Mouse (Mus musculus) forebrain, embryonic 11.5 days (tissue): ENCODE results near the gene Ammecr1. TPM values are rescaled to one million over a fixed set of nuclear protein-coding genes. Genes with fewer than 3 reads are reported as not detected.

Experiments
- ATAC-seq: fragments of 200-750 bp; cut with Nextera tagmentation; replicated peaks from 2 replicates; pipeline ENCODE4 v1.8.0; 2017; ENCODE audit warnings: moderate TSS enrichment; ENCODE audit not compliant: low FRiP score
- DNase-seq: peaks from one replicate; pipeline ENCODE4 v3.0.0-alpha.2; 2017; ENCODE audit warnings: low spot score
- H3K27ac ChIP-seq: fragments of 300-500 bp; sonication (generic); 2 replicates; pipeline ENCODE4 v1.5.1; 2014; ENCODE audit warnings: low read depth, low read length
- H3K27me3 ChIP-seq: fragments of 300-500 bp; sonication (generic); 2 replicates; pipeline ENCODE4 v1.6.1; 2014; ENCODE audit warnings: mild to moderate bottlenecking, low read length, mixed read lengths; ENCODE audit not compliant: control insufficient read depth, insufficient read depth
- H3K36me3 ChIP-seq: fragments of 300-500 bp; sonication (generic); 2 replicates; pipeline ENCODE4 v1.6.1; 2014; ENCODE audit warnings: mild to moderate bottlenecking, low read length, moderate library complexity, mixed read lengths; ENCODE audit not compliant: control insufficient read depth, insufficient read depth
- H3K4me1 ChIP-seq: fragments of 300-500 bp; sonication (generic); replicated peaks from 2 replicates; pipeline ENCODE4 v1.6.1; 2014; ENCODE audit warnings: low read length, mixed read lengths; ENCODE audit not compliant: control insufficient read depth, insufficient read depth
- H3K4me2 ChIP-seq: fragments of 300-500 bp; sonication (generic); 2 replicates; pipeline ENCODE4 v1.6.1; 2014; ENCODE audit warnings: low read depth, mild to moderate bottlenecking, low read length, moderate library complexity, mixed read lengths; ENCODE audit not compliant: severe bottlenecking
- H3K4me3 ChIP-seq: fragments of 300-500 bp; sonication (generic); 2 replicates; pipeline ENCODE4 v1.5.1; 2014; ENCODE audit warnings: low read depth, low read length
- H3K9ac ChIP-seq: fragments of 300-500 bp; sonication (generic); 2 replicates; pipeline ENCODE4 v1.6.1; 2014; ENCODE audit warnings: low read length
- H3K9me3 ChIP-seq: fragments of 300-500 bp; sonication (generic); 2 replicates; pipeline ENCODE4 v1.6.1; 2016; ENCODE audit warnings: low read length, mixed read lengths; ENCODE audit not compliant: control insufficient read depth
- WGBS: fragments of 180-500 bp; shearing (Covaris S2); extraction: QIAGEN DNeasy Blood & Tissue Kit; methylation state at CpG from one replicate; pipeline ENCODE4 v1.1.7; 2014; 5-methylcytosine and 5-hydroxymethylcytosine counted together
- polyA plus RNA-seq: library from polyadenylated mRNA; unstranded; fragments of >200 nt; fragmentation: Nextera tagmentation; extraction: Ambion mirVana; gene quantifications from 2 replicates; pipeline ENCODE4 v1.2.1, GENCODE M21; 2014

Gene Ammecr1
- polyA plus RNA-seq, 1 experiment from 2014 or later: 13.7 TPM

DNA sequence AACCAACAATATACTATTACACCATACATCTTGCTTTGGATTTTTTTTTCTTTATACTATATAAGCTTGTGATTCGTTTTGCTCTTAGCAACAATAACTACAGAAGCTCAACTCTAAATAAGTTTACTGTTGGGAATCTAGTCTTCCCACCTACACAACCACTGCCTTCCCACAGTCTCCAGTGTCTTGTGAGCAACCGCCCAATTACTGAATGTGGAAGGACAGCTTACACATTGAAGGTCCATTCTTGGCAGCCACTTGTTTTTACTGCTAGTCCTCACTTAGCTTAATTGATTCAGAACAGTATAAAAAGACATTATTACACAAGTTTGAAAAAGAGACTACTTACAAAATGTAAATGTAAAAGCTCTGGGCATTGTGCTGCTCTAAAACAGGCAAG is 6.1 kb downstream of the Ammecr1 start:
- no peak overlapping the region for H3K4me3 ChIP-seq
- DNase-seq (no peak), ATAC-seq (no peak)
- H3K4me1 ChIP-seq: no peaks in the 10 kb centered on the region
- H3K4me2 ChIP-seq: no peak overlapping the region
- H3K36me3 ChIP-seq: no peaks in the 10 kb centered on the region
- H3K9ac ChIP-seq: no peak overlapping the region
- no peak overlapping the region for H3K27ac ChIP-seq
- WGBS: 65% methylated on average over 2 of the region's 2 CpGs
- H3K27me3 ChIP-seq: peaks cover 8% of the 10 kb centered on the region
- no peaks in the 10 kb centered on the region for H3K9me3 ChIP-seq

DNA sequence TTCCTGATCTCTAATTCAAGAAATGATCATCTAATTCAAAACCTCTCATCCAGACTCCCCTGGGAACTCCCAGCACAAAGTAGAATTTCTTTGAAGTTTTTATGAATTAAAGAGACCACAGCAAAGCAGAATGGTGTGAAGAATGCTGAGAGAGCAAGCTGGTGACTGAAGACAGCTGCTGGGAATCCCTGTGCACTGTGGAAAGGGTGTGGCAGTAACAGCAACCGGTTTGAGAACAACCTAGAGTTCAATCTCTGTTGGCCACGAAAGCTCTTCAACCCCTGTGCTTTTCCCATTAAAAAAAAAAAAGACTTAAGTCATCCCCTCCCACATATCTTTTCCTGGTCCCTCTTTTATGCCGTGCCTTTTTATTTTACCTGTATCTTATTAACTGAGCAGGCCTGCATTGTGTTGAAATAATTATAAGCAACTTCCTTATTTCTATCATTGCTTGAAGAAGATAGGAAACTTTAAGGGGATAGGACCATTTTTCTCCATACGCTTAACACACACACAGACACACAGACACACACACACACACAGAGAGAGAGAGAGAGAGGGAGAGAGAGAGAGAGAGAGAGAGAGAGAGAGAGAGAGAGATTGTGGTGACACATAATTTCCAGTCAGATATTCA is 6.7 kb downstream of the Ammecr1 start:
- Histone ChIP-seq H3K4me3 (no peak overlapping the region), H3K4me1 (no peaks in the 10 kb centered on the region), H3K9me3 (no peaks in the 10 kb centered on the region), H3K27ac (no peak overlapping the region), H3K27me3 (peaks cover 8% of the 10 kb centered on the region), H3K4me2 (no peak overlapping the region), H3K36me3 (no peaks in the 10 kb centered on the region), H3K9ac (no peak overlapping the region)
- ATAC-seq (no peak), DNase-seq (no peak)
- WGBS: 78% methylated on average over 4 of the region's 4 CpGs

DNA sequence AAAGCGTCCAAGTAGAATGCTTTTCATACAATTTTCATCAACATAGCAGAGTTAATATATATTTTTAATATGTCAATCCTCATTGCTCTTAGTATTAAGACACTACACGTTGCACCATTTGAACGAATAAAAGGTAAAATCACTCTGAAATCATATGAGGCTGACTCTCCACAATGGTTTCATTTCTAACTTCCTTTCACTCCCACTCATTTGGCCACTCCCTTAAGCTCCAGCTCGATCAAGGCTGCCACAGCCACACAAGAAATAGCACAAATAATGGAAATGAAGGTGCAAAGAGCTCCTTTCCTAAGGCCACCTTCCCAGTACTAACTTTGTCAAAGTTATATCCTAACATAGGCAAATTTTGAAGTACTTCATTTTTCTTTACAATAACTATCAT is 38.1 kb downstream of the Ammecr1 start:
- H3K27me3 ChIP-seq: no peaks in the 10 kb centered on the region

DNA sequence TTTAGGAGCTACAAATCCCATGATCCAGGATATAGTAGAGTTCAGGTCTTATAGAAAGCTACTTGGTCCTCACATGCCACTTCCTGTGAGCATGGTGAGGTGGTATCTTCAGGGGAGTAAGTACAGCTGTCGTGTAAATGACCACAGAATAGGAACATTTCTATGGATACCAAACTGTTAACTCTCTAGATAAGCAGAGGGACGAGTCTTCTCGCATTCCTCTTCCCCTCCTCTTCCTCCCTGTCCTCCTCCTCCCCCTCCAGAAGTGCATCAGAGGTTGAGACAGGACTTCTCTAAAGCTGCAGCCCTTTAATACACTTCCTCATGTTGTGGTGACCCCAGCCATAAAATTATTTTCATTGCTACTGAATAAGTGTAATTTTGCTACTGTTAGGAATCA is 49.1 kb downstream of the Ammecr1 start:
- DNase-seq (no peak), ATAC-seq (no peak)
- Histone ChIP-seq H3K4me1 (no peaks in the 10 kb centered on the region), H3K27me3 (no peaks in the 10 kb centered on the region), H3K4me3 (no peak overlapping the region), H3K9ac (no peak overlapping the region), H3K36me3 (no peaks in the 10 kb centered on the region), H3K4me2 (no peak overlapping the region), H3K27ac (no peak overlapping the region), H3K9me3 (no peaks in the 10 kb centered on the region)
- 66% methylated on average over 3 of the region's 3 CpGs for WGBS

More for the DNA sequence above, 38.1 kb downstream of the Ammecr1 start:
- no peak overlapping the region for H3K27ac ChIP-seq
- ATAC-seq: no peak
- 85% methylated on average over 4 of the region's 4 CpGs for WGBS
- H3K4me1 ChIP-seq: no peaks in the 10 kb centered on the region
- no peak overlapping the region for H3K9ac ChIP-seq
- no peaks in the 10 kb centered on the region for H3K9me3 ChIP-seq
- no peaks in the 10 kb centered on the region for H3K36me3 ChIP-seq
- no peak overlapping the region for H3K4me3 ChIP-seq
- H3K4me2 ChIP-seq: no peak overlapping the region
- DNase-seq: no peak

DNA sequence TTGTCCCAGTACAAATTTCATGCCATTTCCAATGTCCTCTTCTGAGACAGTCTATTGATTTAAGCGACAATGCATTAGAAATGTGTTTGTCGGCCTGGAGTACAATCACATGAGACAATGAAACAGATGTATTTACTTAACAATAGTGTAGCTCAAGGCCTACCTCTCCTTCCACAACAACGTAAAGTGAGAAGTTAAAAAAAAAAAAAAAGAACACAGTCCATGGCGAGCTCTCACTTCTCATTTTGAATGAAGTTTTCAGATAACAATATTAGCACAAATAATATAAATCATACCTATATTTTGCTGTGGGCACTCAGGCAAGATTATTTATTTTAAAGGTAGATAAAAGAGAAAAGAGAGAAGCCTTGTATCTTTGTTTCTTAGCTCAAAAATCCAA is 49.8 kb downstream of the Ammecr1 start:
- DNase-seq: no peak
- no peaks in the 10 kb centered on the region for H3K36me3 ChIP-seq
- no peak overlapping the region for H3K4me2 ChIP-seq
- 70% methylated on average over 4 of the region's 4 CpGs for WGBS
- no peak overlapping the region for H3K9ac ChIP-seq
- ATAC-seq: no peak
- no peaks in the 10 kb centered on the region for H3K9me3 ChIP-seq
- no peak overlapping the region for H3K27ac ChIP-seq
- H3K27me3 ChIP-seq: no peaks in the 10 kb centered on the region
- H3K4me1 ChIP-seq: no peaks in the 10 kb centered on the region
- H3K4me3 ChIP-seq: no peak overlapping the region

DNA sequence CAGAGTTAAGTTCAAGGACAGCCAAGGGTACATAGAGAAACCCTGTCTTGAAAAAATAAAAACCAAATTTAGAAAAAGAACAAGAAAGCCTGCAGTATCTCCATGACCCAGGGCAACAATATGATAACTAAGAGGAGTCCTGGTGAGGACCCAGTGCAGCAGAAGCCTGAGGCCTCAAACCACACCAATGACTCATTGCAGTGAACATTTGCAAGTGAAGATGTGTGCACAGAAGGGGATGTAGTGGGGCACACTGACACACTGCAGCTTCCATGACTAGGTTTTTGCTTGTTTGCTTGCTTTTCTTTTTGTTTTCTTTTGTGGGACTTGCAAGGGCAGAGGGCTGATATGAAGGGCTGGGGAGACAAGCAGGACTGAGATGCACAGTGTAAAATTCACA is 52.3 kb downstream of the Ammecr1 start:
- ATAC-seq (no peak), DNase-seq (no peak)
- no peaks in the 10 kb centered on the region for H3K27me3 ChIP-seq

DNA sequence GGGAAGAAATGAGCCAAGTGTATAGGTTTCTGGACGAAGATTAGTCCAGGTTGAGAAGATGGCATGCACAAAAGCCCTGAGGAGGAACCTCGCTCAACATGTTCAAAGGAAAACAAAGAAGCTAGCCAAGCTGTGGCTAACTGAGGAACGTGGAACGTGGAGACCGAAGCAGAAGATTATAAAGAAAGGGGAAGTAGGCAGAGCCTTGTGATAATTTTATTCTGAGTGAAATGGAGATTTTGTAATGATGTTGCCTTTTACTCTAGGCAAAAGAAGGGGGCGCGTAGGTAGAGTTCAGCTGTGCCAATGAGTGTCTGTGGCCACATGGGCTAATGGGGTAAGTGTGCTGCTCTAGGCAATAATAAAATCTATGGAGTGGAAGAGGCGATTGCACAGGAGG is 62.7 kb downstream of the Ammecr1 start:
- Histone ChIP-seq H3K4me2 (no peak overlapping the region), H3K4me1 (no peaks in the 10 kb centered on the region), H3K27ac (no peak overlapping the region), H3K27me3 (peaks cover 5% of the 10 kb centered on the region; the same call in 1 of the 2 replicates), H3K9me3 (no peaks in the 10 kb centered on the region), H3K36me3 (no peaks in the 10 kb centered on the region), H3K9ac (no peak overlapping the region), H3K4me3 (no peak overlapping the region)
- 78% methylated on average over 8 of the region's 8 CpGs for WGBS
- ATAC-seq (no peak), DNase-seq (no peak)

More for the DNA sequence above, 52.3 kb downstream of the Ammecr1 start:
- no peak overlapping the region for H3K27ac ChIP-seq
- H3K36me3 ChIP-seq: no peaks in the 10 kb centered on the region
- no peak overlapping the region for H3K4me2 ChIP-seq
- H3K9me3 ChIP-seq: no peaks in the 10 kb centered on the region
- no peak overlapping the region for H3K9ac ChIP-seq
- H3K4me3 ChIP-seq: no peak overlapping the region
- no peaks in the 10 kb centered on the region for H3K4me1 ChIP-seq

DNA sequence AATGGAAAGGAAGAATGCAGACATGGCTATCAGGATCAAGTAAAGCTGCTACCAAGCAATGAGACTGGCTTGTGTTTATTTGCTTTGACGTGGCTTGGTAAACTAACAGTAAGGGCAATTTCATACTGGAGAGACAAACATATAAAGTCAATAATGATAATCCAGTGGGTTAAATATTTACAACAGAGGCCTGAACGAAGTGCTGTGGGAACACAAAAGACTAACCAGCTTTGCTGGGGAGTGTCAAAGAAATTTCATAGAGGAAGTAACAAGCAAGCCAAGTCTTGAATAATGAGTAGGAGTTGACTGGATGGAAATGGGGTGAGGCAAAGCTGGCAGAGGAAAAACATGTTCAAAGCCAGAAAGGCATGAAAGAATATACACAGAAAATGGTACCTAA is 63.9 kb downstream of the Ammecr1 start:
- Histone ChIP-seq H3K27me3 (peaks cover 7% of the 10 kb centered on the region; the same call in 1 of the 2 replicates), H3K27ac (no peak overlapping the region), H3K4me3 (no peak overlapping the region), H3K9me3 (no peaks in the 10 kb centered on the region), H3K36me3 (no peaks in the 10 kb centered on the region), H3K4me1 (no peaks in the 10 kb centered on the region), H3K9ac (no peak overlapping the region), H3K4me2 (no peak overlapping the region)
- ATAC-seq: no peak
- DNase-seq: no peak
- 74% methylated on average over 2 of the region's 2 CpGs for WGBS

DNA sequence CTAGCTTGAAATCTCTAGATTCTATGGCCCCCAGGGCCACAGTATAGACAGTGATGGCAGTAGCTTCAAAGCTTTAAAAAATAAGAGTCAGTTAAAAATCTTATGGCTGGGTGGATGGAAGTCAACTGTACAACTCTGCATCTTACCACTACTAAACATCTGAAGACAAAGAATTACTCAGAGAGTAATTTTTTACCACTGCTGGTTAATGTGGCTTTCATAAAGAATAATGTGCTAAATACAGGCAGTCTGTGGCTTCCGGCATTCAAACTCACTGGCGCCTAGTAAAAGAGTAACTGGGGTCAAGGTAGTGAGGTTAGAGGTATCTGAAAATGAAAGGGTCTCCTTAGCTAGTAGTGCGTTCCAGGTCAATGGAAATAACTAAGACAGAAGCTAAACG is 64.6 kb downstream of the Ammecr1 start:
- WGBS: 86% methylated on average over 4 of the region's 4 CpGs
- H3K27me3 ChIP-seq: peaks cover 7% of the 10 kb centered on the region; the same call in 1 of the 2 replicates
- H3K27ac ChIP-seq: no peak overlapping the region
- H3K36me3 ChIP-seq: no peaks in the 10 kb centered on the region
- H3K9ac ChIP-seq: no peak overlapping the region
- no peaks in the 10 kb centered on the region for H3K4me1 ChIP-seq
- DNase-seq: no peak
- H3K9me3 ChIP-seq: no peaks in the 10 kb centered on the region
- H3K4me2 ChIP-seq: no peak overlapping the region
- no peak for ATAC-seq
- H3K4me3 ChIP-seq: no peak overlapping the region
